Mouse (Mus musculus): ENCODE measurements around the gene Sypl2.

Sypl2 gene

GRCm38 (mm10) chr3:108178756-108179715 is 47.4 kb downstream of the Sypl2 start:
- DNase-seq (ENCODE audit: low read depth, low spot score) = no peak

GRCm38 (mm10) chr3:108174672-108175531 is 51.5 kb downstream of the Sypl2 start:
- no peak for DNase-seq (ENCODE audit: low read depth, low spot score)

GRCm38 (mm10) chr3:108169199-108169598 is 57.2 kb downstream of the Sypl2 start:
- DNase-seq (ENCODE audit: low read depth, low spot score) = no peak

GRCm38 (mm10) chr3:108167499-108167898 is 58.9 kb downstream of the Sypl2 start:
- DNase-seq (ENCODE audit: low read depth, low spot score) = no peak

- DNase-seq (ENCODE audit: low read depth, low spot score) = peak; percentile 20
Observed at GRCm38 (mm10) chr3:108166486-108167211, 59.8 kb downstream of the Sypl2 start.

- DNase-seq (ENCODE audit: low read depth, low spot score) = peak; percentile 25
Observed at GRCm38 (mm10) chr3:108165532-108166315, 60.7 kb downstream of the Sypl2 start.

- DNase-seq (ENCODE audit: low read depth, low spot score) = peak; percentile 77
Observed at GRCm38 (mm10) chr3:108164807-108165206, 61.6 kb downstream of the Sypl2 start.

- no peak for DNase-seq (ENCODE audit: low read depth, low spot score)
Observed at GRCm38 (mm10) chr3:108164091-108164490, 62.4 kb downstream of the Sypl2 start.

Data from ES-CJ7 (cell line).